Mouse (Mus musculus) skeletal muscle tissue, adult 2 months (tissue): ENCODE measurements at regions not wholly inside any gene's neighbourhood (a gene's known extent, or its start where the extent isn't known, plus 50 kb on each side); places are given as distances from the start of the nearest gene placed in this dataset.

Experiments used
- DNase-seq: peaks from one replicate; pipeline ENCODE4 v3.0.0-alpha.2; 2012; ENCODE audit warnings: low read depth, low spot score

- no peak for DNase-seq
These were observed 107.8 kb upstream of the Kit start for GRCm38 (mm10) chr5:75466941-75467340.

DNA sequence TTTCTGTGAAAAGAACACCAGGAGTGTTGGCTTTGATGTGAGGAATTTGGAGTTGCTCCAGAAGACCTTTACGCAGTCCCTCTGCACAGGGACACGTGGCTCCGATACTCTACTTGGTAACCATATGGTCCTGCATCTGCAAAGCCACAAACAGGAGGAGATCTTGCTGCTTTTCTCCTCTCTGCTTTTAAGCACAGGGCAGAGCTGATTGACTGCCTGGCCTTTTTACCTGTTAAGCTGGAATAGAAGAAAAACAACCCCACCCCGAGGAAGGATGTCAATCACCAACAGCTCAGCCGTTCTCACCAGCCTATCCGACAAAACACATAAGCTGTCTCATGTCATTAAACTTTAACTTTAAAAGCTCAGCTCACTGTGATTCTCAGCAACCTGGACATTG is 106.8 kb upstream of the Kit start:
- DNase-seq: no peak

GRCm38 (mm10) chr5:75471010-75471409 is 103.7 kb upstream of the Kit start:
- no peak for DNase-seq

DNA sequence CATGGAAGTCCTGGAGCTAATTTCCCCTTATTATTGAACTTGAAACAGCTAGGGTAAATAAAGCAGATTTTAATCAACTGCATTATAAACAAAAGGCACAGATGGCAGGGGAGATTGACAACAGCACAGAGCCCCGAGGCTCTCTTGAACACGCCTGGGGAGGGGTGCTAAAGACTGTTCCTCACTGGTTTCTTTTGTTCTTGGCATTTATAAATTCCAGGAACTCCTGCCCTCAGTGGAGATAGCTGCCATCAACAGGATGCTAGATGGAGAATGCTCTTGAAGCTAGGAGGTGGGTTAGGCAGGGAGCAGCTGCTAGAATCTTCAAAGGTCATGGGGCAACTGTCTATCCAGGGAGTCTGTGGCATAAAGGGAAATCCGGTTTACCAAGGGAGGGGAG is 102.2 kb upstream of the Kit start:
- no peak for DNase-seq

DNA sequence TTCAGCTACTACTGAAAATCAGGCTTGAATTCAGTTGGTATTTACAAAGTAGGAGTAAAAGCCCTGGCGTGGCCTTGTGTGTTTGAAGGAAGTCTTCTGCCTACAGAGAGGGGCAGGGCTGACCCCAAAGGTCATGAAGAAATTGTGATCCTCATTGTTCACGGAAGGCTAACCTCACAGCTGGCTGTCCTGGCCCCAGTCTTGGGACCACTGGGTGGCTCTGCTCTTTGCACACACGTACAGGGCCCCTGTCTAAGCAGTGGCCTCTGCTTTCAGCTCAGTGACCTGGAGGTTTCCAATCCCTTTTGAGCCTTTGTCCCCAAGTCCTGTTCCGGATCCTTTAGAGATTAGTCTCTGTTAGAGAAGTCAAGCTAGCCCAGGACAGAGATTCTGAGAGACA is 99.3 kb upstream of the Kit start:
- no peak for DNase-seq

DNA sequence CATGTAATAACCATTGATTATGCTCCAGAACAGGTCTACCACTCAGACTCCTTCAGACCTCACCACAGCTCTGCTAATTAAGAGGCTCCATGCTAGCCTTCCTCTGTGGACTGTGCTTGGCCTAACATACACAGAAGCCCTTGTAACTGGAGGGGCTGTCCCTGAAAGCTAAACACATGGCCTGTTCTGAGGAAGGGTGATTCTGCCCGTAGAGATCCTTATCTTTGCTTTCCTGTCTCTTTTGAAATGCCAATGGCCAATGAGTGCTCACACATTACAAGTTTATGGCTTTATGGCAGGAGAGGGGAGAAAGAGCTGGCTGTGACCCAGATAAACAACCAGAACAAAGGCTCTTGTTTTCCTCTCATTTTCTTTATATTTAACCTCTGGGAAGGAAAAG is 96.2 kb upstream of the Kit start:
- DNase-seq: no peak

DNA sequence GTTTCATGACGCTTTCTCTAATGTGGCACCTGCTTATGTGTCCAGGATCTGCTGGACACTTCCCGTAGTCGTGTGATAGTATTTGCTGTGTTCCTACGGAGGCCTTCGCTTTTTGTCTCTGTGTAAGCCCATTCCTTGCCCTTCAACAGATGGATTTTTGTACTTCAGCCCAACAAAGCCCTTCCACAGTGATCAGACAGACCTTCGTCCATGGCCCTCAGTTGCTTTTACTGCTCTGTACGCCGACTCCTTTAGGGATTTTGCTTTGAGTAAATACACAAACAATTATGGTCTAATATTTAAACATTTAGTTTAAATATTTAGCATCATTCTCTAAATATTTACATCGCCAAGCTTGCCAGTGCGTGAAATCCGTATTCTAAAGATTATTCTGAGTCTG is 95.6 kb upstream of the Kit start:
- no peak for DNase-seq

- no peak for DNase-seq
These were observed 93.1 kb upstream of the Kit start for GRCm38 (mm10) chr5:75481595-75481994.

GRCm38 (mm10) chr5:75484330-75484729 is 90.4 kb upstream of the Kit start:
- no peak for DNase-seq

GRCm38 (mm10) chr5:75490806-75491205 is 83.9 kb upstream of the Kit start:
- DNase-seq: no peak

DNA sequence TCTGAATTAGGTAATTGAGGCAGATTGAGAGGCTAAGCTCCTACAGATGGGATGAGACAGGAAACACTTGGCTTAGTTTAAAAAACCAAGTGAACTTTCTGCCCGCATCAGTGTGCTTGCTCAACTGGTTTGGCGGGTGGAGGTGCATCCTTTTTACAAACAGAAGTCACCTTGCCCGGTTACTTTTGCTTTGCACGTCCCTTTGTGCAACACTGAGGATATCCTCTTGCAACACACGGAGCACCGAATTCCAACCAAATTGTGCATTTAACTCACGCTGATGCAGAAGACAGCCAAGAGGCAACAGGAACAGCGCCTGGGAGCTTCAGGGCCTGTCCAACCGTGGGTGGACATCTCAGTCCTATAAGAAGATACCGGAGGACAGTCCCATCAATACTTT is 80.6 kb upstream of the Kit start:
- no peak for DNase-seq

DNA sequence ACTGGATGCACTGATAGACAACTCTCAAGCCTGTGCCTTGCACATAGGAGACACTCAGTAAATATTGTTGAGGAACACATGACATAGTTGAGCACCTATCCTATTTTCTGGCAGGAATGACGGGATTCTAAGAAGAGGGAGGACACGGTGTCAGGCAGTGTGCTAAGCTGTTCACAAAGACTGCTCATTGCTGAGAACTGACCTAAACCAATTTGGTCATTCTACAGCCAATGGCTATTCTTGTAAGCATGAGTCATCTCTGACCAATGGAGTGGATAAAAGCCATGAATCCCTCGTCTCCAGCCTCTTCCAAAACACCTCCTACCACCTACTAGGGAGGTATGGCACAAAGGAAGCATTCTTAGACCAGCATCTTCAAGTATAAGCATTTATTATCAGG is 75.7 kb upstream of the Kit start:
- no peak for DNase-seq

- no peak for DNase-seq
These were observed 75.0 kb upstream of the Kit start for GRCm38 (mm10) chr5:75499695-75500094.

DNA sequence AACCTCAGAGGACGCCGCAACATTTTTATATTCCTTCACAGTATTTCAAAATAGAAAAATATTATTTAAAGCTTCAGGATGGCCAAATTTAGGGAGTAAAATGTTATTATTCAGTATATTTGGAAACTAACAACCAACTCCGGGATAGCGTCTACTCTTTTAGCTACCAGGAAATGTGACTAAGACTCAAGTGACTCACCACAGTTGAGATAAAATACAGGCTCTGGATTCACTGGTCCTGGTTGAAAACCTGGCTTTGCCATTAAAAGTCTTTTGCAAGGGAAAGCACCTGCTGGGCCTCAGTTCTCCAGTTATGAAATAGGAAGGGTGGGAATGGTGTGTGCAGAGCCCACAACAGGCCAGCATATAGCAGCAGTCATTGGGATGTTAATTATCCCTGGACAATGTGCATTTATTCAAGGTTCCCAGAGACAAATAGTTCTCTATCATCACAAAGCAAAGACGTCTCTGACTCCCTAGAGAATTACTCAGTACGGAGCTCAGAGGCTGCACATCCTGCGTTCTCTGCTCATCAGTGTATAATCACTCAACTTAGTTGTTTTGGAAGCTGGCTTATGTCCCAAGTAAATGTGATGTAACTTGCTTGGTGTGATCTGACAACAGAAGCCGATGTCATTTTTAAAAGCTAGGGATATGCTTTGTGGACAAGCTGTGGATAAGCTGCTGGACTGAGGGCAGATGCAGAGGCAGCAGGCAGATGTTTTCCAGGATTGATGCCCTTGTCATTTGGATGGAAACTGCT is 73.9 kb upstream of the Kit start:
- no peak for DNase-seq

GRCm38 (mm10) chr5:75503673-75504072 is 71.0 kb upstream of the Kit start:
- no peak for DNase-seq

DNA sequence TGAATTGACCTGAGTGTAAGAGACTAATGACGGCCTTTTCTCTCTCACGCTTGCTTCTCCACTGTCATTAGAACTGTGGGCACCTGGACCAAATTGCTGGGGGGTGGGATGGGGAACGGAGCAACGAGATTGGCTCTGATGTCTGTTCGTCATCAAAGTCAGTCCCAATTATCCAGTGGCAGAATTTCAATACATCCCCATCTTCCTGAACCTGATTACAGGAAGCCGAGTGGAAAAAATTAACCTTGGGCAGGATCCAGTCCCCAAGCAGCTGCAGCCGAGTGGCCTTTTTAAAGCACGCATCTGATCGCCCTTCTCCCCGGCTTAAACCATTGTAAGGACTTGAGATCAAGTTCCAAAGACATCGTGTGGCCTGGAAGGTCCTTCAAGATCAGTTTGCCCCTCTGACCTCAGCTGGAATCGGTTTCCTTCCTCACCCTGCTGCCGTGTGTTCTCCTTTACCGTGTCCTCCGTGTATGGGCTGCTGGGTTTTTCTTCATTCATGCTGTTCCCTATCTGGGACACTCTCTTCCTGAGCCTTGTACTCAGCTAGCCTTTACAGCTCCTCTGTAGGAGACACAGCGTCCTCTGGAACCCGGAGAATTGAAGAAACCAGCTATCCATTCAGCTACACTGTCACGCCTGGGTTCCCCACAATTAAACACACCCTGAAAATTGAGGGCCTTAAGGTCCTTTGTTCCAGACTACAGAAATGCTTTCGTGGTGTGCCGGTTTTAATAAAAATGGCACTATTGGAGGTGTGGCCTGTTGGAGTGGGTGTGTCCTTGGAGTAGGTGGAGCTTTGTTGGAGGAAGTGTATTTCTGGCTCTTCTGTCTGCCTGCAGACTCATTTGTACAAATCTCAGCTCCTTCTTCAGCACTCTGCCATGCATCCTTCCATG is 61.9 kb upstream of the Kit start:
- DNase-seq: no peak

GRCm38 (mm10) chr5:75518213-75518612 is 56.5 kb upstream of the Kit start:
- no peak for DNase-seq

- DNase-seq: no peak
These were observed 51.6 kb upstream of the Kit start for GRCm38 (mm10) chr5:75523041-75523678.
